Mouse (Mus musculus): ENCODE data around the gene Elf5.

The Elf5 gene

GRCm38 (mm10) chr2:103432695-103433275 is 21.3 kb downstream of the Elf5 start:
- DNase-seq (ENCODE audit: extremely low spot score, low read depth, low spot score): no peak

DNA sequence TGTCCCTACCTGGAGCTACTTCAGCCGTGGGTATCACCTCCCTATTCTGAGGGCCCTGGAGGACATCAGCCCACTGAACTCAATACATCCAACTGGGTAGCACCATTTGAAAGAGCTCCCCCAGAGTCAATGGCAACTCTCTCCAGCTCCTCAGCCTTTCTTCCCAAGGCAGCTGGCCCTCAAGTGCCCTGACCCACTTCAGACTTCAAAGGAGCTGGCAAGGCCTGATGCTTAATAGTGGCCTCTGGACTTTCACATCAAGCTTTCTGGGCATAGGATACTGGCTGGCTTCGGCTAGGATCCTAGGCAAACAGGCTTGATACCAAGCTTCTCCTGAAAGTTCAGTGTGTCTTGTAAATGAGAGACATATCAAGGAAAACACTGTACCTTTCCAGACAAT is 23.6 kb downstream of the Elf5 start:
- no peak for DNase-seq (ENCODE audit: extremely low spot score, low read depth, low spot score)

- no peak for DNase-seq (ENCODE audit: extremely low spot score, low read depth, low spot score)
Measured at GRCm38 (mm10) chr2:103436534-103436933, 25.0 kb downstream of the Elf5 start.

DNA sequence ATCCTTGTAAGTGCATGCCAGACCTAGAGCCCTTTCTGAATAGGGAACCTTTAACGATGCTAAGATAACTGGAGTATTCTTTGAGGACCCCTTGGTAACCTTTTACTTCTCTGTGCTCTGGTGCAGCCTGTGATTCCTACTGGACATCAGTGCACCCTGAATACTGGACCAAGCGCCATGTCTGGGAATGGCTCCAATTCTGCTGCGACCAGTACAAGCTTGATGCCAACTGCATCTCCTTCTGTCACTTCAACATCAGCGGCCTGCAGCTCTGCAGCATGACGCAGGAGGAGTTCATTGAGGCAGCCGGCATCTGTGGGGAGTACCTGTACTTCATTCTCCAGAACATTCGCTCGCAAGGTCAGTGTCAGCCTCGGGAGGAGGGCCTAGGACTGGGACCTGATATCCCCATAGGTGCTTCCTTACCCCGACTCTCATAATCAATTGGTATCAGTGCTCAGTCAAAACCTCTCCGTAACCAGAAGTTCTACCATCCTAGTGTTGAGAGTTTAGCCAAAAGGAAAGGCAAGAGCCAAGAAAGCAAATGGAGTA is 27.7 kb downstream of the Elf5 start:
- no peak for DNase-seq (ENCODE audit: extremely low spot score, low read depth, low spot score)

- DNase-seq (ENCODE audit: extremely low spot score, low read depth, low spot score): peak; percentile 61
Measured at GRCm38 (mm10) chr2:103439710-103440109, 28.2 kb downstream of the Elf5 start.

- peak; percentile 46 for DNase-seq (ENCODE audit: extremely low spot score, low read depth, low spot score)
Measured at GRCm38 (mm10) chr2:103445776-103446175, 34.3 kb downstream of the Elf5 start.

DNA sequence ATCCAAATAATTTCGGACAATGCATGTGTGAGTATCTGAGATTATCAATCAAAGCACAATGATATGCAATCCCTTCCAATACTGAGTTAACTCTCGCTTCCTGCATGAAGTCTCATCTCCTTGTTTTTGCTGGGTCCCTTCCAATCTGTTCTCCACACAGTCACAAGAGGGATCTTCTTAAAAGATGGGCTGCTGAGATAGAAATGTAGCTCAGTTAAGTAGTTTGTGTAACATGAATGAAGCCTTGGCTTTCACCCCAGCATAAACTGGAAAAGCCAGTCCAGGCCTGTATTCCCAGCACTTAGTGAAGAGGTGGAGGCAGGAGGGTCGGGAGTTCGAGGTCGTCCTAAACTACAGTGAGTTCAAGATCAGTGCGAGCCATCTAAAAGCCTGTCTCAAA is 34.8 kb downstream of the Elf5 start:
- no peak for DNase-seq (ENCODE audit: extremely low spot score, low read depth, low spot score)

DNA sequence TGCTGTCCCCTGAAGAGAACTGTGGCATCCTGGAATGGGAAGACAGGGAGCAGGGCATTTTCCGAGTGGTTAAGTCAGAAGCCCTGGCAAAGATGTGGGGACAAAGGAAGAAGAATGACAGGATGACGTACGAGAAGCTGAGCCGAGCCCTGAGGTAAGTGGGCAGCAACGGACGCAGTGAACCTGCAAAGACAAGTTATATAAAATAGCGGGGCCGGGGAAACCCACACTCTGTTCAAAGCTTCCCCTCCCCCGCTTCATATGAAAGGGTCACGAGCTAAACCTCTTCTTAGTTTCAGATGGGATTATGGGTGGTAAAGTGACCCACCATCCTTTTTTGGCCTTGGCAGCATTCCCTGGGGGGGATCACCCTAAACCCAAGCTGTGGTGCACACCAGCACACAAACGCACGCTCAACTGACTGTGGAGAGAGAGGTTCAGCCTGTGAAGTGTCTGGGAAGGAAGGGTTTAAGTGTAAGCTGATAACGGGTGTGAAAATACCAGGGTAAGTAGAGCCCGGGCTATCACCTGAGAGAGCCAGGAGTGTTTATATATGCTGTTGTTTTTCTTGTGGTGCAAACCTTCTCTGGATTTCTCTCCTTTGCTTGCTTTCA is 37.6 kb downstream of the Elf5 start:
- DNase-seq (ENCODE audit: extremely low spot score, low read depth, low spot score): no peak

DNA sequence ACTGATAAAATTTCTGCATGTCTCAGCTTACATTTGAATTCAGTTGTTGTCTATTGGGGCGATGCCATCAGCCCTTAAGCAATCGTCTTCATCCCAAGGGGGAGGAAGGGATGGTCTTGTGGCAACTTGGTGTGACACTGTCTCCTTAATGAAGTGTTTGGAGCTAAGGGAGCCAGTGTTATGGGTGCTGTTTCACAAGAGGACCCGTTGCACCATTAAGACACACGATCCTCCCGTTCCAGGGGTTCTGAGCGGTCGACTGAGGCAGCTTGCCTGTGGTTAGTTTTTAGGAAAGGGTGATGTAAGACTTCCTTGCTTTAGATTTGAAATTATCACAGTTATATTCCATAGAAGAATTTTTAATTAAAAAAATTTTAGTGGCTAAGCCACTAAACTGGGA is 38.3 kb downstream of the Elf5 start:
- no peak for DNase-seq (ENCODE audit: extremely low spot score, low read depth, low spot score)

DNA sequence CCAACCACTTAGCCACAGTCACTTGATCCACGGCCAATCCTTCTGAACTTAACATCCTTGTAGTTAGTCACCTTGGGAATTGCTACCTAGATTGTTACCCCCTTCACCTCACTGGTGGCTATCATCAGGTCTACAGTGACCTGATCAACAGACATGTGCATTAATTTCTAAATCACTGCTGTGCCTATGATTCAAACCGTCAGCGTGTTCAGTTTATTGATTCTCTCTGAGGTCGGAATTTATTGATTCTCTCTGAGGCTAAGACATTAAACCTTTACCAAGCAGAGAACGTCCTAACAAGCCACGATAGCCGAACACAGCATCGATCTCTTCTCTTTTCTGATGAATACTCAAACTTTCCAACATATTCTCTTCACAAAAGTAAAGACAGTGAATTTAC is 38.8 kb downstream of the Elf5 start:
- no peak for DNase-seq (ENCODE audit: extremely low spot score, low read depth, low spot score)

DNA sequence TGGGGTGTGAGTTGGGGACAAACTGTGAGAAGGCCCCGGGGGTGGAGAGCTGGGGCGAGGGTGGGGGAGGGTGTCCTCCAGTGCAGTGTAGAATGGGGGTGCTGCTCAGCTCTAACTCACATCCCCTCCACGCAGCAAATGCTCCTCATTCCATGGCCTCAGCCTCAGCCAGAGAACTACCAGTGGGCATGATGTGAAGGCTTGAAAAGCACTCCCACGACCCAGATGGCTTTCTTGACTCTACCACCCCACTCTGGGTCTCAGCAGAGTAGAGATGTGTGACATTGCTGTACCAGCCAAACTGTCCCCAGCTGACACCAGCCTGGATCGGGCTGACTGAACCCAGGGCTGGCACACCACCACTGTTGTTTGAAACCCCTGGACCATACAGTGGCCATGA is 41.1 kb downstream of the Elf5 start:
- DNase-seq (ENCODE audit: extremely low spot score, low read depth, low spot score): no peak

- no peak for DNase-seq (ENCODE audit: extremely low spot score, low read depth, low spot score)
Measured at GRCm38 (mm10) chr2:103455748-103456147, 44.3 kb downstream of the Elf5 start.

GRCm38 (mm10) chr2:103456646-103457045 is 45.2 kb downstream of the Elf5 start:
- peak; percentile 67 for DNase-seq (ENCODE audit: extremely low spot score, low read depth, low spot score)

GRCm38 (mm10) chr2:103457048-103457447 is 45.6 kb downstream of the Elf5 start:
- no peak for DNase-seq (ENCODE audit: extremely low spot score, low read depth, low spot score)

- no peak for DNase-seq (ENCODE audit: extremely low spot score, low read depth, low spot score)
Measured at GRCm38 (mm10) chr2:103457628-103458027, 46.1 kb downstream of the Elf5 start.

DNA sequence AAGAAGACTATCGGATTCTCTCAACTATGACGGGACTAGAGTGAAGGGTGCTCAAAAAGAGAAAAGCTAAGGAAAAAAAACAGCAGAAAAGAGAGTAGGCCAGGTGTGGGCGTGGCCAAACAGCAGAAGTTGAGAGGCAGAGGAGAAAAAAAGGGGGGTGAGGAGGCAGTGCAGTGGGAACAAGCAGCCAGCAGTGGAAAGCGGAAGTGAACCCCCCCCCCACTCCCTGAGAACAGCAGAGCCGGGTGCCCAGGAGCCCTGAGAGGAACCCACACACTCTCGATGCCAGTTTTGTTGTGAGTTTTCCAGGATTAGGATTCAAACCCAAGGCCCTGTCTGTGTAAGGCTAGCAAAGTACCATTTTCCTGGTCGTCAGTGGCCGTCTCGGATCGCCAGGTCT is 47.6 kb downstream of the Elf5 start:
- DNase-seq (ENCODE audit: extremely low spot score, low read depth, low spot score): no peak

DNA sequence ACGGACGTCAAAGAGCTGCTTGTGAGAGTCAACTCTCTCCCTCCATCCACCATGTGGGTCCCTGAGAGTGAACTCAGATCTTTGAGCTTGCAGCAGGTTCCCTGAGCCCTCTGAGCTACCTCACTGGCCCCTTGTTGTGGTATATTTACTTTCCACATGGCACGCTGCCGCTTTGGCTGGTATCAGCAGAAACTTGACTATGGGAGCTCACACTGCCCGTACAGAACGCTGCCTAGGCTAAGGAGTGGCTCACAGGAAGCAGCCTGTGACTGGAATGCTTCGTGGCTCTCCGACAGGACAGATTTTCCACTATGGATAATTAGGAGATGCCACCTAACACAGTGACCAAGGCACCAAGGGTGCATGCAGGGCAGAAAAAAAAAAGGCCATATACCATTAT is 49.7 kb downstream of the Elf5 start:
- no peak for DNase-seq (ENCODE audit: extremely low spot score, low read depth, low spot score)

- peak; percentile 63 for DNase-seq (ENCODE audit: extremely low spot score, low read depth, low spot score)
Measured at GRCm38 (mm10) chr2:103461743-103462142, 50.3 kb downstream of the Elf5 start.

DNA sequence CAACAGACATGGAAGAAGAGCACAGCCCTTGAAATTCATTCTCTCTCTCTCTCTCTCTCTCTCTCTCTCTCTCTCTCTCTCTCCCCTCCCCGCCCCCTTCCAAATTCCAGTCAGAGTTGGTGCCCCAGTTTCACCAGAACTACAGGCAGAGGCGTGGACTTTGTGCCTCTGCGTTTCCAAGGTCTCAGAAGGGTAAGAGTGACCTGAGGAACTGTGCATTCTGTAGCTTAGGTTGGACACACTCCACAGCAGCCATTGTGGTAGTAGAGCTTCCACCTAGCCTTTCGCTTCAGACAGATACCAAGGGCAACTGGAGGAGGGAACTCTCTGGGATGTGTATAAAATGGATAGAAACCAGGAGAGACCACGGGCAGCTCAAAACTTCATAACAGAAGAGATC is 51.3 kb downstream of the Elf5 start:
- no peak for DNase-seq (ENCODE audit: extremely low spot score, low read depth, low spot score)

GRCm38 (mm10) chr2:103464524-103464923 is 53.0 kb downstream of the Elf5 start:
- no peak for DNase-seq (ENCODE audit: extremely low spot score, low read depth, low spot score)

GRCm38 (mm10) chr2:103465429-103465828 is 53.9 kb downstream of the Elf5 start:
- no peak for DNase-seq (ENCODE audit: extremely low spot score, low read depth, low spot score)

- DNase-seq (ENCODE audit: extremely low spot score, low read depth, low spot score): no peak
Measured at GRCm38 (mm10) chr2:103466272-103466671, 54.8 kb downstream of the Elf5 start.
